Mouse (Mus musculus): ENCODE measurements at regions not wholly inside any gene's neighbourhood (a gene's known extent, or its start where the extent isn't known, plus 50 kb on each side); places are given as distances from the start of the nearest gene placed in this dataset.

- no peak overlapping the region for H3K4me3 ChIP-seq (ENCODE audit: low read depth, low read length)
- H3K36me3 ChIP-seq (ENCODE audit: control insufficient read depth, insufficient read depth, low read length) = no peaks in the 10 kb centered on the region
- no peaks in the 10 kb centered on the region for H3K27me3 ChIP-seq (ENCODE audit: control insufficient read depth, insufficient read depth, low read length)
- no peak overlapping the region for H3K9ac ChIP-seq (replicated peaks; ENCODE audit: low read depth, low read length)
- 94% methylated on average over 5 of the region's 5 CpGs for WGBS
- H3K27ac ChIP-seq (ENCODE audit: low read depth, low read length) = no peak overlapping the region
- no peak for ATAC-seq (ENCODE audit: low read depth)
- no peaks in the 10 kb centered on the region for H3K9me3 ChIP-seq (ENCODE audit: control insufficient read depth, low read length)
- no peak overlapping the region for H3K4me2 ChIP-seq (ENCODE audit: low read depth, low read length)
- no peaks in the 10 kb centered on the region for H3K4me1 ChIP-seq (ENCODE audit: control insufficient read depth, insufficient read depth, low read length)
Measured at GRCm38 (mm10) chr15:5414401-5414800, 170.4 kb upstream of the Ptger4 start.

GRCm38 (mm10) chr15:5416031-5416430, 172.0 kb upstream of the Ptger4 start:
- no peak overlapping the region for H3K9ac ChIP-seq (replicated peaks; ENCODE audit: low read depth, low read length)
- H3K27ac ChIP-seq (ENCODE audit: low read depth, low read length) = no peak overlapping the region
- H3K9me3 ChIP-seq (ENCODE audit: control insufficient read depth, low read length) = no peaks in the 10 kb centered on the region
- ATAC-seq (ENCODE audit: low read depth) = no peak
- no peak overlapping the region for H3K4me3 ChIP-seq (ENCODE audit: low read depth, low read length)
- H3K27me3 ChIP-seq (ENCODE audit: control insufficient read depth, insufficient read depth, low read length) = no peaks in the 10 kb centered on the region
- H3K4me1 ChIP-seq (ENCODE audit: control insufficient read depth, insufficient read depth, low read length) = no peaks in the 10 kb centered on the region
- no peaks in the 10 kb centered on the region for H3K36me3 ChIP-seq (ENCODE audit: control insufficient read depth, insufficient read depth, low read length)
- 92% methylated on average over 3 of the region's 3 CpGs for WGBS
- H3K4me2 ChIP-seq (ENCODE audit: low read depth, low read length) = no peak overlapping the region

GRCm38 (mm10) chr15:5426641-5427040, 182.7 kb upstream of the Ptger4 start:
- no peaks in the 10 kb centered on the region for H3K27me3 ChIP-seq (ENCODE audit: control insufficient read depth, insufficient read depth, low read length)
- no peaks in the 10 kb centered on the region for H3K4me1 ChIP-seq (ENCODE audit: control insufficient read depth, insufficient read depth, low read length)
- H3K4me2 ChIP-seq (ENCODE audit: low read depth, low read length) = no peak overlapping the region
- H3K27ac ChIP-seq (ENCODE audit: low read depth, low read length) = no peak overlapping the region
- 90% methylated on average over 3 of the region's 3 CpGs for WGBS
- no peak overlapping the region for H3K9ac ChIP-seq (replicated peaks; ENCODE audit: low read depth, low read length)
- no peak overlapping the region for H3K4me3 ChIP-seq (ENCODE audit: low read depth, low read length)
- no peaks in the 10 kb centered on the region for H3K36me3 ChIP-seq (ENCODE audit: control insufficient read depth, insufficient read depth, low read length)
- no peaks in the 10 kb centered on the region for H3K9me3 ChIP-seq (ENCODE audit: control insufficient read depth, low read length)
- ATAC-seq (ENCODE audit: low read depth) = no peak

GRCm38 (mm10) chr15:5427319-5428048, 183.5 kb upstream of the Ptger4 start:
- WGBS = 91% methylated on average over 7 of the region's 7 CpGs
- no peak for ATAC-seq (ENCODE audit: low read depth)

GRCm38 (mm10) chr15:5432018-5432417, 188.0 kb upstream of the Ptger4 start:
- no peak overlapping the region for H3K27ac ChIP-seq (ENCODE audit: low read depth, low read length)
- no peaks in the 10 kb centered on the region for H3K4me1 ChIP-seq (ENCODE audit: control insufficient read depth, insufficient read depth, low read length)
- H3K9me3 ChIP-seq (ENCODE audit: control insufficient read depth, low read length) = no peaks in the 10 kb centered on the region
- H3K9ac ChIP-seq (replicated peaks; ENCODE audit: low read depth, low read length) = no peak overlapping the region
- no peak overlapping the region for H3K4me3 ChIP-seq (ENCODE audit: low read depth, low read length)
- WGBS = 86% methylated on average over 2 of the region's 2 CpGs
- no peaks in the 10 kb centered on the region for H3K27me3 ChIP-seq (ENCODE audit: control insufficient read depth, insufficient read depth, low read length)
- H3K4me2 ChIP-seq (ENCODE audit: low read depth, low read length) = no peak overlapping the region
- no peaks in the 10 kb centered on the region for H3K36me3 ChIP-seq (ENCODE audit: control insufficient read depth, insufficient read depth, low read length)
- no peak for ATAC-seq (ENCODE audit: low read depth)

More at GRCm38 (mm10) chr15:5427319-5428048, 183.5 kb upstream of the Ptger4 start:
- H3K36me3 ChIP-seq (ENCODE audit: control insufficient read depth, insufficient read depth, low read length) = no peaks in the 10 kb centered on the region
- no peak overlapping the region for H3K4me3 ChIP-seq (ENCODE audit: low read depth, low read length)
- H3K4me1 ChIP-seq (ENCODE audit: control insufficient read depth, insufficient read depth, low read length) = no peaks in the 10 kb centered on the region
- no peaks in the 10 kb centered on the region for H3K9me3 ChIP-seq (ENCODE audit: control insufficient read depth, low read length)
- no peak overlapping the region for H3K9ac ChIP-seq (replicated peaks; ENCODE audit: low read depth, low read length)
- H3K27me3 ChIP-seq (ENCODE audit: control insufficient read depth, insufficient read depth, low read length) = no peaks in the 10 kb centered on the region
- H3K27ac ChIP-seq (ENCODE audit: low read depth, low read length) = no peak overlapping the region
- no peak overlapping the region for H3K4me2 ChIP-seq (ENCODE audit: low read depth, low read length)

GRCm38 (mm10) chr15:5437020-5437419, 193.0 kb upstream of the Ptger4 start:
- Histone ChIP-seq H3K4me3 (ENCODE audit: low read depth, low read length) (no peak overlapping the region), H3K27me3 (ENCODE audit: control insufficient read depth, insufficient read depth, low read length) (no peaks in the 10 kb centered on the region), H3K36me3 (ENCODE audit: control insufficient read depth, insufficient read depth, low read length) (no peaks in the 10 kb centered on the region), H3K4me2 (ENCODE audit: low read depth, low read length) (no peak overlapping the region), H3K9me3 (ENCODE audit: control insufficient read depth, low read length) (no peaks in the 10 kb centered on the region), H3K27ac (ENCODE audit: low read depth, low read length) (no peak overlapping the region), H3K4me1 (ENCODE audit: control insufficient read depth, insufficient read depth, low read length) (no peaks in the 10 kb centered on the region), H3K9ac (replicated peaks; ENCODE audit: low read depth, low read length) (no peak overlapping the region)
- no peak for ATAC-seq (ENCODE audit: low read depth)
- 82% methylated on average over 1 of the region's 1 CpGs for WGBS

- H3K4me2 ChIP-seq (ENCODE audit: low read depth, low read length) = no peak overlapping the region
- ATAC-seq (ENCODE audit: low read depth) = no peak
- H3K4me1 ChIP-seq (ENCODE audit: control insufficient read depth, insufficient read depth, low read length) = no peaks in the 10 kb centered on the region
- no peak overlapping the region for H3K9ac ChIP-seq (replicated peaks; ENCODE audit: low read depth, low read length)
- H3K27me3 ChIP-seq (ENCODE audit: control insufficient read depth, insufficient read depth, low read length) = no peaks in the 10 kb centered on the region
- 88% methylated on average over 9 of the region's 9 CpGs for WGBS
- no peaks in the 10 kb centered on the region for H3K9me3 ChIP-seq (ENCODE audit: control insufficient read depth, low read length)
- no peaks in the 10 kb centered on the region for H3K36me3 ChIP-seq (ENCODE audit: control insufficient read depth, insufficient read depth, low read length)
- no peak overlapping the region for H3K4me3 ChIP-seq (ENCODE audit: low read depth, low read length)
- no peak overlapping the region for H3K27ac ChIP-seq (ENCODE audit: low read depth, low read length)
Measured at GRCm38 (mm10) chr15:5446040-5446755, 202.2 kb upstream of the Ptger4 start.

GRCm38 (mm10) chr15:5446756-5447314, 202.8 kb upstream of the Ptger4 start:
- Histone ChIP-seq H3K9me3 (ENCODE audit: control insufficient read depth, low read length) (no peaks in the 10 kb centered on the region), H3K27ac (ENCODE audit: low read depth, low read length) (no peak overlapping the region)
- no peak for ATAC-seq (ENCODE audit: low read depth)

More at GRCm38 (mm10) chr15:5446756-5447314, 202.8 kb upstream of the Ptger4 start:
- Histone ChIP-seq H3K36me3 (ENCODE audit: control insufficient read depth, insufficient read depth, low read length) (no peaks in the 10 kb centered on the region), H3K4me3 (ENCODE audit: low read depth, low read length) (no peak overlapping the region), H3K4me1 (ENCODE audit: control insufficient read depth, insufficient read depth, low read length) (no peaks in the 10 kb centered on the region), H3K4me2 (ENCODE audit: low read depth, low read length) (no peak overlapping the region), H3K27me3 (ENCODE audit: control insufficient read depth, insufficient read depth, low read length) (no peaks in the 10 kb centered on the region), H3K9ac (replicated peaks; ENCODE audit: low read depth, low read length) (no peak overlapping the region)
- 77% methylated on average over 4 of the region's 4 CpGs for WGBS

All from neural tube, embryonic 14.5 days (tissue).